Mouse (Mus musculus) megakaryocyte, embryonic 14.5 days (primary cell): ENCODE data around the gene Sephs2.

Experiments used
- FLI1 ChIP-seq: IDR thresholded peaks from 2 replicates; pipeline ENCODE4 v1.6.1; 2012; ENCODE audit warnings: low read length, inconsistent platforms, mixed read lengths
- GATA1 ChIP-seq: IDR thresholded peaks from 3 replicates; pipeline ENCODE4 v1.6.1; 2012; ENCODE audit warnings: mixed read lengths, low read length, inconsistent platforms, borderline replicate concordance

GRCm38 (mm10) chr7:127308887-127309286 is 35.0 kb upstream of the Sephs2 start:
- TF ChIP-seq GATA1, result no peak
- no peak for TF ChIP-seq FLI1
